Mouse (Mus musculus) c-Kit-positive CD71-positive TER-119-positive erythroid progenitor cells, embryonic 14.5 days (primary cell): ENCODE data around the gene Akt3.

Experiments
- DNase-seq: peaks from one replicate; pipeline ENCODE4 v3.0.0-alpha.2; 2013; ENCODE audit warnings: low spot score

Akt3 gene

DNA sequence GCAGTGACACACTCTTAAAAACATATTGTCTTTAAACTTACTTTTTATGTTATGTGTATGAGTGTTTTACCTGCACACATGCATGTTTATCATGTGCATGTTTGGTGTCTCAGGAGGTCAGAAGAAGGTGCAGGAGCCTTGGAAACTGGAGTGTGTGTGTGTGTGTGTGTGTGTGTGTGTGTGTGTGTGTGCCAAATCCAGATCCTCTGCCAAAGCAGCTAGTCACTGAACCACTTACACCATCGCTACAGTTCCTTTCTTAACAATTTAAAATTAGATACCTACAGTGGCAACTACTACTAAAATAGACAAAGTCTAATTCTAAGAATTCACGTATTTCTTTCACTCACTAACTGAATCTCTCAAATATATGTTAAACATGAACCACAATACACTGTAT lies 209.2 kb downstream of the Akt3 start:
- DNase-seq: no peak

DNA sequence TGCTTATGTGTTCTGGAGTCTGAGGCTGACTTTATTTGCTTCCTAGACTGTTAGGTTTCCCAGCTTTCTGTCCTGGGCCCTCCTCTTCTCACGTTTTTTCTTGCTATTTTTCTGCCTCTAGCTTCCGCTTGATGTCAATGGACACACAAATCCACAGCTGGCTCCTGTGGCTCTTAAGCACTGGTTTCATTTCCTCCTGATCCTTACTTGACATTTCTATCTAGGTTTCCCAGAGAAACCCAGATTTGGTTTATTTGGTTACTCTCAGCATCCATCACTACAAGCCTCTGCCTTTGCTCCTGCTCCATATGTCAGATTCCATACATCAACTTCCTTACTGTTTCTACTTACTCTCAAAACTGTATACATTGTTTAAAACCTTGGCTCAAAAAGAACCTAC lies 211.0 kb downstream of the Akt3 start:
- DNase-seq: no peak

DNA sequence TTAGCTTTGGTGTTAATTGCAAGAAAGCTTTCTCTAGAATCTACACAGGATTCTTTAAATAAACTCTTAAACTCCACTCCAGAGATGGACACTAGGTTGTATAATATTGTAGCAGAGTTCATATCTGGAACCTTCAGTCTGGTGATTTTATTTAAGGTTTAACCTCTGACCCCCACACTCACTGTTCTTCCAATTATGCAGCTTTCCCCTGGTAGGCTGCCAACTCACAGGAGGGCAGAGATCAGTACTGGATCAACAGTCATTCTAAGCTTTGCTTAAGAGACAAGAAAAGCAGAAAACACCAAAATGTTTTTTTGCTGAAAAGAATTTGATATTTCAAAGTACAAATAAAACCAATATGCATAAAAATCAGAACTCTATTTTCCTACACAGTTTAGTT lies 212.1 kb downstream of the Akt3 start:
- no peak for DNase-seq

DNA sequence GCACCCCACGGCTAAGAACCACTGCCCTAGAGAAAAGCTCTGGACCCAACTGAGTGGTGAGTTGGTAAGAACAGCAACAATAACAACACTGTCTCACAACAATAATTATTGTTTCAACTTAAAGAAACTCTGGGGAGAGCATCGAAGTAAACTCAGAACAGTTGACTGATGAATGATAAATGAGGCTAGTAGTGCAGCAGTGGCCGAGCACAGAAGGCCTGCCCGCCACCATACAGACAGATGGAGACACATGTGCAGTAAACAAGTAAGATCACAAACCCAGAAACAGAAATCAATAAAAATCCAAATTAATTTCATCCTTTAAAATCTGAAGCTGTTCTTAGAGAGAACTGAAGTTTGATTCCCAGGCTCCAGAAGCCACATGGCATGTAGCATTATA lies 217.9 kb downstream of the Akt3 start:
- no peak for DNase-seq

DNA sequence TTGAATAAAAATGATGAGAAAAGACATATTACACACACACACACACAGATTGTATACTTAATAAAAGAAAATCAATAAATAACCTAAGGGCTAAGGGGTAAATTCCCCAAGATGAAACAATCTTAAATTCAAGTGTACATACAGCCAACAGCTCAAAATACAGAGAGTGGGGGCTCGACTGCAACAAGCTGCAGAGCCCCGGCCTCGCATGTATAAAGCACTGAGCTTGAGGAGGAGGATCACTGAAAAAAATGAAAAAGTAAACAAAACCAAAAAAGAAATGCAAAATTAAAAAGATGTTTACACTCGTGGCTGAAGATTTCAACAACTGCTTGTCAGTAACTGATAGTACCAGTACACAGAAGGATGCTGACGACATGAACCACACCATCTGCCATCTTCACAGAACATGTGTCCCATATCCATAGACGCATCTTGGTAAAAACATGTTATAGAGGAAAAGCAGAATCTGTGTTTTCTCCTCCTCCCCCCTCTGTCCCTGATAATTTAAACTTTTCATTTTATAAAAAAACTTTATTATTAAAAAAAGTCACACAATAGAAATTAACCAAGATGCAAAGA lies 218.8 kb downstream of the Akt3 start:
- DNase-seq: no peak

DNA sequence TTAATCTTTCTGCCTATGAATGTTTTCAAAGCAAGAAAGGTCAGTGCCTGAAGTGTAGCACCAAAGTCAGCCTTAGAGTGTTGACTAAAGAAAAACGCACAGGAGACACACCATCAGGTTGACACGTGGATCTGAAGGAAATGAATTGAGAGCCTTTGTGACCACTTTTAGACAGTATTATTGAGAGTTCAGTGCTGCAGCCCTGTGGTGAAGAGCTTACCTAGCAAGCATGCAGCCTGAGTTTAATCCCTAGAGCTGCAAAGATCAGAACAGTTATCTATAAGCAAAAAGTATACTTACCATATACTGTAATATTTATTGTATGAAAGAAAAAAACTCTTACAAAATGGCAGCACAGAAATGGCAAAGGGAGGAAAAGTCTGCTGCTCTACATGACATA lies 219.6 kb downstream of the Akt3 start:
- DNase-seq: no peak

DNA sequence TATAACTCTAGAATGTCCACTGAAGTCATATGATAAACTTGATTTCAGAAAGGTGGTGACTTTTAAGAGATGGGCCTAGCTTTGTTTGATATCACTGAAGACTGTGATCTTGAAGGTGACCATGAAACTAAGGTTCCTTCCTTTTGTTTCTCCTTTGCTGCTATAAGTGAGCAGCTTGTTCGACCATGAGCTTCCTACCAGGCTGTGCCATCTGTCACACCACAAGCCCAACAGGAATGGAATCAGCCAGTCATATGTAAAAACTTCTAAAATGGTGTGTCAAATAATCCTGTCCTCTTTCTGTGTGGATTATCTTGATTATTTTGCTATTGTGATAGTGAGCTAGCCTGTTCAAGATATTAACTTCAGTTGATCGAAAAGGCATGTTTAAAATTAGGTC lies 222.5 kb downstream of the Akt3 start:
- DNase-seq: no peak

DNA sequence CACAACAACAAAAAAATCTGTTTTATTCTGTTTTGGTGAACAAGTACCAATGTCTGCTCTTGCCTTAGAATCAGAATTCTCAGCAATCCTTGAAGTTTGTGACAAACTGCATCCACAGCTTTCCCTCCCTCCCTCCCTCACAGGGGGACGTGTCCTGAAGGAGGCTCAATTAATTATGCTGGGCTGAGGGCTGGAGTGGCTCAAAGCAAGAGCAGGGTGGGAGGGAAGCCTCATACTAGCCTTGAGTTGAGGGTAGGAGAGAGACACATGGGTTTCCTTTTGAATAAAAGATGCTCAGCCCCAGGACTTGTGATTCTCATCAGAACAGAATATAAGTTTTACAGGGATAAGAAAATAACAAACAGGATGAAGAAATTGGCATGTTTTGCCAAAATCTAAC lies 225.8 kb downstream of the Akt3 start:
- DNase-seq: no peak

DNA sequence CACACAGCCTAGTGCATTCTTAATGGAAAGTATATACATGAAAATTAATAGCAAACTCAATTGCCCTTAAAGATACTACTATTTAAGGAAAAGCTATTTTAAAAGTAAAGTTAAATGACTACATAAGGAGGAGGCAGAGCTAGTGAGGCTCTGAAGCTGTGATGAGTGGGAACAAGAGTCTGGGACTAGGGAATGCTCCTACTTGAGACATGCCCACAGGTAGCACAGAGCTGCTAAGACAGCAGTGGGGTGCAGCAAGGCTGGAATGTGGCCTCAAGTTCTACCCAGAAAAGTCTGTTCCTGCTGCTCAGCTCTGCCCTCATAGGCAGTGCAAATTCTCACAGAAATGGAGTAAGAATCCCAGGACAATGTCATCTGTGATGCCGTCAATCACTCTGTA lies 226.8 kb downstream of the Akt3 start:
- DNase-seq: no peak

DNA sequence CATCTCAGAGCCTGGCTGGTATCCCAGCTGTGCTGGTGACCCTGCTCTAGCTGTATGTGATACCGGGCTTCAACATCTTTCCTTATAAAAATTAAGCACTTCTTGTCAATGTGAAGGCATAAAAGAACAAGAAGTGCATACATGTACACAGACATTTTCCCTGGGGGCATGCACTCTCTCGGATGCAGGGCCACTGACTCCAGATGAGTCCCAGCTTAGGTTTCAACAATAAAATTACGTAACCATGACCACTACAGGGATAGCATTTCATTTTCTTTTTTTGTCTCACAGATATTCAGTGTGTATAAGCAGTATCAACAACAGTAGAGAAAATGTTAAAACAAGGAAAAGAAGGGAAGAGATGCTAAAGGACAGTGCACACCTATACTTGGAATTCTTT lies 227.3 kb downstream of the Akt3 start:
- no peak for DNase-seq

DNA sequence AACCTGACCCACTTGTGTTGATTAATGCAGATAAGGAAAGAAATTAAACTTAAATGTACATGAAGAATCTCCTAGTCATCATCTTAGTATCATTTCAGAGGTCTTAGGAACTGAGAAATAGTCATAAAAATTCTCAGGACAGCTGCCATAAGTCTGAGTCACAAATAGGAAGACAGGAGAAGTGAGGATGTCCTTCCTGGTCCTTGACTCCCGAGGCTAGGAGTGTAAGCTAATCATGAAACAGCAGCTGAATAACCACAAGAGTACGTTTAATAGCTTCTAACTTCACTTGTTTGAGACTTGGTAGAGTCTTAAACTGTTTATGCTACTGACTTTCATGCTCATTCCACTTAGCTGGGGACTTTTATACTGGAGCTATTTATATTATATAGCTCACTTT lies 229.0 kb downstream of the Akt3 start:
- no peak for DNase-seq

DNA sequence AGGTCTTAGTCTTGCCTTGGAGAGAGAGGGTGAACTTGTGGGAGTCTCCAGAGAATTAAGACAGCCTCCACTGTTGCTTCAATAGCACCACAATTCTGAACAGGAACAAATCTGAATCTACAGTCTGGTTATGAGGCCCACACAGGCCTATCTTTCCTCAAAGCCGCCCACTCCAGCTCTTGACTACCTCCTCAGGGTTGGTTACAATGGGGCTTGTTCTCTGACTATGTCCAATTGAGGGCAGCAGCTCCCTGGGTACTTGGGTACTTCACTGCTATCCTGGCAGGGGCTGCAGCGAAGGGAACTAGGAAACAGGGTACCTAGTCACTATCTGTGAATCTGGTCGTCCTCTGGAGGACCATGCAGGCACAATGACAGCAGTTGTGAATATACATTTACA lies 230.3 kb downstream of the Akt3 start:
- no peak for DNase-seq

DNA sequence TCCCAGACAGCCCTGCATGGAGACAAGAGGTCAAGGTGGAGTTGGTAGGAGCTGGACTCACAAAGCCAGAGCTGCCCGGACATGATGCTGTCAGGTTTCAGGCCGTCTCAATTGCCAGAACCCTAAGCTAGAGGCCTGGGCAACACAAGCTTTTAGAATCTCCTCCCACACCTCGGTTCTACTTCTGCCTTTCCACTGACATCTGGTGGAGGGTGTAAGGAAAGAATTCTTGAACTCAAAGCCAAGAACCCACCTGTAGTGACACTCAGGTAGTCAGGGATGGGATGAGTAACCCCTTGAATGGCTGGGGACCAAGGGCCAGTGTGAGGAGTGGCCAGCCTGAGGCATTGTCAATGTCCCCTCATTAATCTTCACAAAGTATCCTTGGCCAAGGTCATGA lies 235.3 kb downstream of the Akt3 start:
- DNase-seq: no peak

DNA sequence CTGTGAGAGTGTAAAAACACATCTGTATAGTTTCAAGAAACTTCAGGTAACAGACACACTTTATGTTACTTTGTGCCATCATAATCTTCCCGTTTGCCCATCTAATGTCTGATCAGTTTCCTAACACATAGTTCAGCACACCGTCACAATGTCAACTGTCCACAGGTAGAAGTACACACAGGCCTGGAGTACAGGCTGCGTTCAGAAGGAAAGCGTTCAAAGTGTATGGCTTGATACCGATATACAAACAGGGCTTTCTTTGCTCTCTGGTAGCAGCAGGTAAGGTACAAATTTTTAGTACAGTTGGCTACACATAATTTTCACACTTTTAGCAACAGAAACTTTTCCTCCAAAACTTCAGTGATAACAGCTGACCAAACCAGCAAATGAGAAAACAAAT lies 238.3 kb downstream of the Akt3 start:
- no peak for DNase-seq

DNA sequence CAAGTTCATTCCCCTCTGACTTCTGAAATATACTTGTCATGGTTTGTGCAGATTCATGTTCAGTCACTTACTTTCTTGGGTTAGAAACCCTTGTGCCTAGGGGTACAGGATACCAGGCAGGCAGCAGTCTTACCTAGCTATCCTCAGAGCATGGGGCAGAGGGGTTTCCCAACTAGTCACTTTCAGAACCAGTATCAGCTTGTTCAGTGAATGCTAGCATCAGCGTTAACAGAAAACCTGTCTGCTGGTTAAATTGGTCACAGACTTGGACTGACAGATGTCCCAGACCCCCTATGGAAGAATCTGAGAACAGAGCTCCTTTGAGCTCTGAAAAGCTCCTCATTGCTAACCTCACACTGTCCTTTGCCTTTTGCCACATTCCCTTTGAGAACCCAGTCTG lies 239.3 kb downstream of the Akt3 start:
- no peak for DNase-seq

DNA sequence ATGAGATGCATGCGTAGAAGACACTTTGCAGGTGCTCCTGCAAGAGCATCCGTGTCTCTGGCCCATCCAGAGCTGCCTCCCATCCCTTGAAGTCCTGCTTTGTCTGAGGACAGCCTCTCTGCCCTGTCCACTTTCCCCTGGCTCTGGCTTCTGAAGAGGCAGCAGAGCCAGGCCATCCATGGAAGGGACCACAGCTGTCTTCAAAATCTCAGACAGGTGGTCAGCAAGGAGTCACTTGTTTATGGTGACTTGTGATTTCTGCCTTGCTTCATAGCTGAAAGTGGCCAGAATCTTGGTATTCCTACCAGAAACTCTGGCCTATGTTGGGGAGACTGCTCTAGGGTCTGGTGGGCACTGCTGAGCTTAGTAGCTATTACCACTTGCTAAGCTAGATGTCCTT lies 241.3 kb downstream of the Akt3 start:
- DNase-seq: no peak

DNA sequence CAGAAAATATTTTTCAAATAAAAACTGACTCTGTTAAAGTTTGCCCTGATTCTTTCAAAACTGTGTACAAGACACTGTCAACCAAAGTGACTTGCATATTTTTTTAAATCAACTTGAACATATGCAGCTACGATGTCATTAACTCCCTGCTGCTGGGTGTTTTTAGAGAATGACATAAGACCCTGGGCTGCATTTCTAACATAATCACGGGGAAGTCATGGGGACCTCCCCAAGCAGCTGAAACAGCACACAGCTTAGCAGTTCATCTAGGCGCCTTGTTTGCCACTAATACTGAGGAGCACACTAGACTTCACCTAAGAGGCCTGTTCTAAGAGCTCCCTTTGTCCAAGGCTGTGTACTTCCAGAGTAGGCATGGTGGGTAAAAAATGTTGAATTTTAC lies 242.1 kb downstream of the Akt3 start:
- DNase-seq: no peak

DNA sequence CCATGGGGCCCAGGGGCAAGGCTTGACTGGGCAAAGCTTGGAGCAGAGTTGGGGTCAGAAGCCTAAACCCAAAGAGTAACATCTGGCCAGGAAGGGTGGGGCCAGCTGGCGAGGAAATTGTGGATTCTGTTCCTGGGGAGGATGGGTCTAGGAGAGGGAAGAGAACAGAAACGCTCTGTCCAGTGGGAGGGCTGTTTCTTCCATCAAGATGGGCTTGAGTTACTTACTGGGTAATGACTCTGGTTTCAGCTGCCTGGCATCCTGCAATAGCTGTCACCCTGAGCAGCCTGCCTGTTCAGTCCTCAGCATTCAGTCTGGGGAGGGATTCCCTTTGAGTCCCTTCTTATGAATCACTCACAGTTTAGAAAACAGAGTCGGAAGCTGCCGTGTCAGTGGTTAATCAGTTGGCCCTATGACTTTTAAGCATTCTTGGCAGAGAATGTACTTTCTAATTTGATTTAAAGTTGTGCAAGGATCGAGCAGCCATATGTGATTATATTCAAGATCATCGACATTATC lies 243.0 kb downstream of the Akt3 start:
- no peak for DNase-seq

DNA sequence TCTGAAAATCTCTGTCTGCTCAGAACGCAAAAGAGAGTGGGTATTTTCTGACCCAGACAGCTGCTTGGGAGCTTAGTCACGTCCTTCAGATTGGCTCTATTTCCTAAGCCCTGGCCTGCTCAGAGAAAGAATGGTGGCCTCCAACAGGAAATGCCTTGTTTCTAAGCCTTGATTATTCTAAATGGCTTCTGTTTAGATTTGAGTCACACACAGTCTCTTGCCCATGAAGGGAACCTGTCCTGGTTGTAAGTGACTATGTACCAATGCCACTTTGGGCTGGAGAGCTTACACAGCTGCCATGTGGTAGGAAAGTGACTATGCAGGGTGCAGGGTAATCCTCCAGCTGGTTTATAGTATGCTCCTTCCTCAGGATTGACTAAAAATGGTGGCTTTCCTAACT lies 243.7 kb downstream of the Akt3 start:
- no peak for DNase-seq

DNA sequence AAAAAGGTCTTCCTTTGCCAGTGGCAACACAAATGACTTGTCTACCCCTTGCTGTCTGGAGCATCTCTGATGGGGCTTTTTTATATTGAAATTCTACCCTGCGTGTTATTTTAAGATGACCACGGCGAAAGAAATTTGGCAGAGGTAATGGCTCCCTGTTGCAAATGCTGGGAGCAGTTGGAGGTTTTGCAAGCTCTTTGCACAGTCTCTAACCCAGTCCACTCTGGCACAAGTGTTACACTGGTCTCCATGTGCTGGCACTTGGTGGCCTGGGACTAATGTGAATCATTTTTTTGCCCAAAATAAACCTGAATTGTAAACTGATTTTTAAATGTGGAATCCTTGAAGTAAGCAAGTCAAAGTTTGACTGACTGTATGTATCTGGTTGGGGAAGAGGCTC lies 244.2 kb downstream of the Akt3 start:
- DNase-seq: no peak

DNA sequence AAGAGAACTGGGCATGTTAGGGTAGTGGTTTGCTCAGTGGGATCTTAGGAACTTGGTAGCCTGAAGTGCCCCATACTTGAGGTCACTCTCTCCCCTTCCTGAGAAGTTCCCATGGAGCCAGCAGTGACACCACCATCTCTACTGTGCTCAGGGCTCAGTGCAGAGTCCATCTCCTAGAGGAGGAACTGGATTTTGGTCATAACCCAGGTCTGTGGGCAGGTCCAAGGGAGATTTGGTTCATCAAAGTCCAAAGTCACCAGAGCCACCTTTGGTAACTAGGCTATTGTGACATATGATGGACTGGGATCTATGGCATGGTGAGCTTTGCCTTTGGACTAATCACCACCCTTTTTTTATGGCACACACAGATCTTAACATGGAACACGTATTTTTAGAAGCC lies 244.7 kb downstream of the Akt3 start:
- no peak for DNase-seq

DNA sequence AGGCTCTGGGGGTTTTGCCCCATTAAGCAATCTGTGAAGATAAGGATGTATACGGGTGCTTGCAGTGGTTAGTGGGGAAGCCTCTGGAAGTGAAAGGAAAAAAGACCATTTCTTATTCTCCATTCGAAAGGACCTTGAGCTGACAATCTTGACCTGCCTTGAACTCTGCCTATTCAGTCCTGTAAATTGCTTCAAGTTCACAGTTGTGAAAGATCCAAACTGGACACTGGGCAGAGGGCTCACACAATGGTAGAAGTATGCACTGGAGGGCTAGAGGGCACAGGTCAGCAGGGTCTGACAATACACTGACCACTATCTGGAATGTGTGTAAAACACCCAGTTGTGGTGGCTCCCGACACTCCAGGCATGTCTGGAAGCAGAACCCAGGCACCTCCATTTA lies 245.2 kb downstream of the Akt3 start:
- no peak for DNase-seq

DNA sequence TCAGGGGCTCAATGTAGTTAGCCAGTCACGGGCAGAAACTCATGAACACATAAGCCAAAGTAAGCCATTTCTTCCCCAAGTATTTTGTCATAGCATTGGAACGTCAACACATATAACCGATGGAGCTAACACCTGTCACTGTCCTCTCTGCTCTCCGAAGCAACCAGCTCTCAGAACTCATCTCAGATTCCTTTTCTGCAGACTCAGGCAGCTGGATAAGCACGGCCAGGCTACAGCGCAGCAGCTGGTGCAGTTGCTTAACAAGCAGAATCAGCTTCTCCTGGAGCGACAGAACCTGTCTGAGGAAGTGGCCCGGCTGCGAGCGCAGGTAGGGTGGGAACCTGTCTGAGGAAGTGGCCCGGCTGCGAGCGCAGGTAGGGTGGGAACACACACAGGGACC lies 246.3 kb downstream of the Akt3 start:
- DNase-seq: no peak

DNA sequence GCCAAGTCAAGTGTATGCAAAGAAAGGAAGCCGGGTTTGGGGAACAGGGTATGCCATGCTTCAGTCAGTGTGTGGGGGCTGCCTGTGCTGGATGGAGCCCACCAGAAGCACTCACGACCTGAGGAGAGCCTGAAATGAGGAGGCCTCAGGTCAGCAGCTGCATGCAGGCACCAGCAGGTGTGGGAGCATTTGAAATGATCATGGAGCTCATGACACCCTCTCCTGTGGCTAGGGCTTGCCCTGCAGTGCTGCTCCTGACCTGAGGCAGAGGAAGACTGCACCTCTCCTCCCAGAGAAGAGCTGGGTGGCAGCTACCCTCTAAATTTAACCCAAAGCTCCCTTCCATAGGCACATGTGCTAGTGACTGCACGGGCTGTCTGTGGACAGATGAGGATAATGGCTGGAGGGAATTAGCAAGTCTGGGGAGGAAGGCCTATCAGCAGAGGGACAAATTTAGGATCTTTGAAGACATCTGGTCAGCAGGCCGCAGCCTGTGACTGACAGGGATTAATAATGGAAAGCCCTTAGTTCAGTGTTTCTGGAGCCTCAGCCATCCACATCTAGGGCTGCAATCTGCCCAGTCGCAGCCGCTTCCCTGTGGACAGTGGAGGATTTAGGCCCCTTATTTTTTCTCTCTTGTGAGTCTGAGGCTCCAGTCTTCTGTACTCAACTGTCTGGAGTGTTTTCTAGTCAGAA lies 247.2 kb downstream of the Akt3 start:
- DNase-seq: no peak
